Mouse (Mus musculus) urinary bladder, postnatal 25 days (tissue): ENCODE measurements around the gene Tcf3.

Experiments used
- DNase-seq: peaks from one replicate; pipeline ENCODE4 v3.0.0; 2022; ENCODE audit warnings: low spot score

The Tcf3 gene

GRCm38 (mm10) chr10:80385811-80386734 lies 47.4 kb downstream of the Tcf3 start:
- DNase-seq, result no peak

- DNase-seq, result no peak
Measured at GRCm38 (mm10) chr10:80385310-80385709, 48.1 kb downstream of the Tcf3 start.

- DNase-seq, result no peak
Measured at GRCm38 (mm10) chr10:80384709-80385108, 48.7 kb downstream of the Tcf3 start.

DNA sequence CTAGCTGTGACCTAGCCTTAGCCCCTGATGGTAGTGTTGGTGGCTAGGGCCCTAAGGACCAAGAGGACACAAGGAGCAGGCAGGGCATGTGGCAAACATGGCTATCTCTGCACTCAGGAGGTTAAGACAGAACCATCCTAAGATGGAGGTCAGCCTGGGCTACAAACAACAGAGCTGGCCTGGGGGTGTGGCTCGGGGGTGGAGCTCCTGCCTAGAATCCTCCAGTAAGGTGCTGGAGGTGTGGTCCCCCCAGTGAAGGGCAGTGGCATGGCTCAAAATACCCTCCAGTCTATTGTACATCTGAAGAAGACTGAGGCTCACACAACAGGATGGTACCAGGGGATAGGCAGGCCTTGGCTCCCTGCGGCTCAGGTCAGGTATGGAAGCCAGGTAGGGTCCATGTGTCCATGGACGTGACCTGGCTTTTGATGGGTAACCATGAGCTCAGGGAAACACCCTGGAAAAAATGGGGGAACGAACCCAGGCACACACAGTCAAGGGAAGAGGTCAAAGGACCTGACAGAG lies 49.3 kb downstream of the Tcf3 start:
- no peak for DNase-seq

DNA sequence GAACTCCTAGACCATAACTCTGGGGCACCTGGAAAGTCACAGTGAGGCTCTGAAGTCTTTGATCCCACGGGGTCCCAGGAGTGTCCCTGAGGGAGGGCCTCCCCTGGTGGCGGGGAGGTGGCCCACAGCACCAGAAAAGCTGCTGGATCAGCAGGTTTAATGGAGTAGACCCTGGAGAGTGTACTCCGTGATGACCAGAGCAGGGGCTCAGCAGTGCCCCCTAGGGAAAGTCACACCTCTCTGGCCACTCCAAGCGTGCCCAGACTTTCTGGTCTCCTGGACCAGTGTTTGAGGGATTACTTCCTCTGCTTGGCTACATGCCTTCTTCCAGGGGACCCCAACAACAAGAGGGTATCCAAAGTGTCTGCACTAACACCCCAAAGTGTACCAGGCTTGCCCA lies 50.0 kb downstream of the Tcf3 start:
- no peak for DNase-seq

- no peak for DNase-seq
Measured at GRCm38 (mm10) chr10:80382641-80383365, 50.6 kb downstream of the Tcf3 start.

DNA sequence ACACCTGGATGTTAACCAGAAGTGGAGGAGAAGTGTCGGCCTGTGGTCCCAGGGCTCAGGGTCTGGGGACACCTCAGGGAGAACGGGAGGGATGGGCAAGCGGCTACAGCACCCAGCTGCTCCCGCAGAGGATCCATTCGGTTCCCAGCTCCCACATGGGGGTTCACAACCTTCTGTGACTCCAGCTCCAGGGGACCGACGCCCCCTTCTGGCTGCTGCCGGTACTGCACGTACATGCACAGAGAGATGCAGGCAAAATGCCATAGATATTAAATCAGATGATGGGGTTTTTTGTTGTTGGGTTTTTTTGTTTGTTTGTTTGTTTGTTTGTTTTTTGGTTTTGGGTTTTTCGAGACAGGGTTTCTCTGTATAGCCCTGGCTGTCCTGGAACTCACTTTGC lies 55.7 kb downstream of the Tcf3 start:
- DNase-seq, result no peak

GRCm38 (mm10) chr10:80376160-80376559 lies 57.3 kb downstream of the Tcf3 start:
- peak; percentile 94 for DNase-seq

DNA sequence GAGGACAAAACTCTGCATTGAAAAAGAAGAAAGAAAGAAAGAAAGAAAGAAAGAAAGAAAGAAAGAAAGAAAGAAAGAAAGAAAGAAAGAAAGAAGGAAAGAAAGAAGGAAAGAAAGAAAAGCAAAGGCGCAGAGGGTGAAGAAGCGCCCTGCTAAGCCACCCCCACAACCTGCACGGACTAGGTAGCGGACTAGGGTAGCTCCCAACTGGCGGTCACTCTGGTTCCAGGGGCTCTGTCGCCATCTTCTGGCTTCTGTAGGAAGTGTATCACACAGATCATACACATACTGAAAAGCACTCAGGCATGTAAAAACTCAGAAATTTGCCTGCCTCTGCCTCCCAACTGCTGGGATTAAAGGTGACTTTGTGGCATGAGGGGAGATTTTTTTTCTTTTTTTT lies 59.4 kb downstream of the Tcf3 start:
- peak; percentile 69 for DNase-seq

DNA sequence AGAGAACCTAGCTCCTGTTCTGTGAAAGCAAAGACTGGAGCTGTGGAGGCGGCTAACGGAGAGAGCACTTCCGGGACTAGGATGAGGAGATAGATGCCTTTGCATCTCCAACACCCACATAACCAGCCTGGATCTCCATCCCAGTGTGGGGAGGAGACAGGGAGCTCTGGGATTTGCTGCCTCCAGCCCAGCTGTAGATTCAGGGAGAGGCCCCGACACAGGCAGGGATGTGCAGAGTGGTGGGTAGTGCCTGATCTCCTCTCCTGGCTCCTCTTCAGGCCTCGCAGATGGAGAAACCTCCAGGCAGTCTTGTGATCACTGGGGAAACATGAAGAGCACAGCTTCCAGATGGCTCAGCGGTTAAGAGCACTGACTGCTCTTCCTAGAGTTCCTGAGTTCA lies 60.7 kb downstream of the Tcf3 start:
- DNase-seq, result no peak

- no peak for DNase-seq
Measured at GRCm38 (mm10) chr10:80371983-80372382, 61.5 kb downstream of the Tcf3 start.

DNA sequence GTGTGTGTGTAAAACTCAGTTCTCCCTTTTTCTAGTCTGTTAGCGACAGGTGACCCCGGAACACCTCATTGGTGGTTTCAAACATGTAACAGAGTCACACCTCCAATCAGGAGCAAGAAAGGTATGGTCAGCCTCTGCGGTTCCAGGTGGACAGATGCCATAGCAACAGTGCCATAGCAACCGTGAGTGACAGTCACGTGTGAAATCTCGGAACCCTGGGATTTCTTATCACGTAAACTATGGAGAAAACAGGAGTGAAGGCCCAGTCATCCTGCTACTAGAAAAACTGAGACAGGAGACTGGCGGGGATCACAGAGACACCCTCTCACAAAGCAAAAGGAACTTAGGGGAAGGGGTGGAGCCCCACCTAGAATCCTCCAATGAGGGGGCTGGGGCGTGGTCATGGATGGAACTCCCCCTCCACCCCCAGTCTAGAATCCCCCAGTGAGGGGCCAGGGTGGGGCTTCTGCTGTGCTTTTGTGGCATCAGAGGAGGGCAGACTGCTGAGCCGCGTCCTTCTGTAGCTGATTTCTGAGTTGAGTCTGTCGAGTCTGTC lies 62.0 kb downstream of the Tcf3 start:
- DNase-seq, result no peak

DNA sequence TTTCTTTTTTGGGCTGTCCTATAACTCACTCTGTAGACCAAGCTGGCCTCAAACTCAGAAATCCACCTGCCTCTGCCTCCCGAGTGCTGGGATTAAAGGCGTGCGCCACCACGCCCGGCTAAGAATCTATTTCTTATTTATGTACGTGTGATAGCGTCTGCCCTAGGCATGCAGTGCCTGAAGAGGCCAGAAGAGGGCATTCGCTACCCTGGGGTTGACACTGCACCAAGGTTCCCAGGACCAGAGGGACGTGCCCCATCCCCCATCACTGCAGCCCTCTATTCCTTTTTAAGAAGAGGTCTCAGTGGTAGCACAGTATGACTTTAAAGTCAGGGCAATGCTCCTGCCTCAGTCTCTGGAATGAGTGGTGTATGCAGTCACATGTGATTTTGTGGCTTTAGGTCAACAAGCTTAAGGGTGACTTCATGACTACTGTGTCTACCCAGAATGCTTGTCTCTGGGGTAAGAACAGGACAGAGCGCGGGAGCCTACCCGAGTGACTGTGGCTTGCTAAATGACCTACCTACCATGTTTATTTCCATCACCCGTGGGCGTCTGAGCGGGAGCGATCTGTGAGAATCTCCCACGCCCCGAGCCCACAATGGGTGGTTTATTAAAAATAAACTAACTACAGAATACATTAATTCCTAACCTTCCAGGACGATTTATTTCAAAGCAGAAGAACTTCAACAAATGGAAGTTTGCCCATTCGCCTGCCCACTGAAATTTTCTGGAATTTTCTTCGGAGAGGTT lies 63.3 kb downstream of the Tcf3 start:
- no peak for DNase-seq

- DNase-seq, result no peak
Measured at GRCm38 (mm10) chr10:80368392-80368791, 65.1 kb downstream of the Tcf3 start.

GRCm38 (mm10) chr10:80367954-80368353 lies 65.5 kb downstream of the Tcf3 start:
- DNase-seq, result no peak

GRCm38 (mm10) chr10:80365736-80366135 lies 67.7 kb downstream of the Tcf3 start:
- DNase-seq, result no peak

GRCm38 (mm10) chr10:80363734-80364133 lies 69.7 kb downstream of the Tcf3 start:
- DNase-seq, result no peak
